ENCODE assay signal across 8 mouse cellular contexts in the genomic region with DNA sequence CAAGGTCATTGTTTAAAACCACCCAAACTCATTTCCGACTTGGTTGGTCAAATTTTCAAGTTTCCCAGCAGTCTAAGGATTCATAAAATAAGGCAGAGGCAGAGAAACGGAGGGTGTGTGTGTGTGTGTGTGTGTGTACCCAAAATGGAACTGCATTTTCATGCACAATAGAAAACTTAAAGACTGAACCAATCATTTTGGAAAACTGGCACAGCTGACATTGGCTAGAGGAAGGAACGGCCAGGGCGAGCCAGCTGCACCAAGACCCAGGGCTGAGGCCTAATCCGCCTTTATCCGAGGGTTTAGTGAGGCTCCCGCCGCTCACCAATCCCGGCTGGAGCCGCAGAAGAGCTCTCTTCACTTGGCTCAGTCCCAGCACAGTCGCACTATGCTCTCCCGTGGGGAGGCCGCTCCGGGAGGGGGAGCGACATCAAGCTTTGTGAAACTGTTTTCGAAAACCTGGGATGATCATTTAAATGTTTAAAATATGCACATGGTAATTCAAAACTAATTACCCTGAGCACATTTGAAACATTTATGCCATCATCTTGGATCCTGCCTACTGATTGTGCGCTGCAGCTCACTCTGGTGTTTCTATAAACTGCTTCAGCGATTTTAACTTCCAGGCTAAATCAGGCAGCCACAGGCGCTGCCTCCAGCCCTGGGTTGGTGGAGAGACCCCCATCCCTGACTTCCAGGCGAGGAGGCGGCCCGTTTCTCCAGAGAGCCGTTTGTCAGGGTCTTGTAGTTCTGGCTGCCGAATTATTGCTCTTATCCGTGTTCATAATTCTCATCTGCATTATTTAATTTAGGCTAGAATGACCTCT. TPM values are rescaled to one million over a fixed set of nuclear protein-coding genes. Genes with fewer than 3 reads are reported as not detected.
A peak's percentile ranks its signal among the peaks of the same experiment; 100 is the strongest.
DNase-seq lines count a peak whose midpoint lies in the region; ATAC-seq and TF ChIP-seq lines count a peak whose summit lies in the region.

No protein-coding gene starts in this region.

- H3K4me1 ChIP-seq in hindbrain, embryonic 10.5 days (replicated peaks) = peaks cover 27% of the 10 kb centered on the region
- no peaks in the 10 kb centered on the region for H3K4me1 ChIP-seq in hindbrain, embryonic 11.5 days (replicated peaks; ENCODE audit: control insufficient read depth, insufficient read depth, low read length)
- peaks cover 47% of the 10 kb centered on the region for H3K4me1 ChIP-seq in embryonic facial prominence, embryonic 13.5 days
- peaks cover 21% of the 10 kb centered on the region; the same call in 1 of the 2 replicates for H3K4me1 ChIP-seq in kidney, adult 2 months (ENCODE audit: control insufficient read depth, insufficient read depth, low read length)
- peaks cover 50% of the 10 kb centered on the region for H3K4me1 ChIP-seq in midbrain, embryonic 14.5 days (ENCODE audit: control insufficient read depth, insufficient read depth, low read length)

- 28% methylated on average over 25 of the region's 25 CpGs for WGBS in hindbrain, embryonic 10.5 days
- WGBS in hindbrain, embryonic 11.5 days = 32% methylated on average over 25 of the region's 25 CpGs
- 20% methylated on average over 25 of the region's 25 CpGs for WGBS in embryonic facial prominence, embryonic 13.5 days
- WGBS in kidney, adult 2 months = 32% methylated on average over 25 of the region's 25 CpGs
- WGBS in midbrain, embryonic 14.5 days = 9% methylated on average over 25 of the region's 25 CpGs

- no peak overlapping the region for H3K9ac ChIP-seq in hindbrain, embryonic 11.5 days (ENCODE audit: low read depth, low read length)
- H3K9ac ChIP-seq in embryonic facial prominence, embryonic 13.5 days = peak overlapping the region; percentile 40
- no peak overlapping the region; the same call in 1 of the 2 replicates for H3K9ac ChIP-seq in midbrain, embryonic 14.5 days (replicated peaks; ENCODE audit: low read length)

- TF ChIP-seq CTCF in kidney, adult 2 months (conservative IDR thresholded peaks at IDR 0.05; ENCODE audit: insufficient read depth, insufficient read length, low read depth, low read length) = no peak

- no peak overlapping the region for H3K4me3 ChIP-seq in hindbrain, embryonic 10.5 days
- H3K4me3 ChIP-seq in hindbrain, embryonic 11.5 days (ENCODE audit: low read depth, low read length) = no peak overlapping the region
- peak overlapping the region; percentile 22 for H3K4me3 ChIP-seq in embryonic facial prominence, embryonic 13.5 days
- H3K4me3 ChIP-seq in kidney, adult 2 months (ENCODE audit: insufficient read depth, low read depth, low read length) = no peak overlapping the region
- H3K4me3 ChIP-seq in midbrain, embryonic 14.5 days (replicated peaks; ENCODE audit: low read depth, low read length) = no peak overlapping the region

- H3K27ac ChIP-seq in hindbrain, embryonic 10.5 days = peak overlapping the region; percentile 51; the same call in 1 of the 2 replicates
- H3K27ac ChIP-seq in hindbrain, embryonic 11.5 days (ENCODE audit: low read depth, low read length) = no peak overlapping the region
- no peak overlapping the region for H3K27ac ChIP-seq in embryonic facial prominence, embryonic 13.5 days
- H3K27ac ChIP-seq in kidney, adult 2 months (ENCODE audit: insufficient read depth, low read depth, low read length) = 0 out of 2 replicates have a peak overlapping the region, but pooled peaks have one; percentile 13
- peak overlapping the region; percentile 73 for H3K27ac ChIP-seq in midbrain, embryonic 14.5 days (replicated peaks; ENCODE audit: low read depth, low read length)

- H3K4me2 ChIP-seq in hindbrain, embryonic 11.5 days (replicated peaks; ENCODE audit: low read depth, low read length) = no peak overlapping the region
- H3K4me2 ChIP-seq in embryonic facial prominence, embryonic 13.5 days = peak overlapping the region; percentile 50
- H3K4me2 ChIP-seq in midbrain, embryonic 14.5 days (ENCODE audit: low read length) = peak overlapping the region; percentile 36

- no peak for TF ChIP-seq POLR2A in kidney, adult 2 months (IDR thresholded peaks at IDR 0.05; ENCODE audit: low read depth, low read length)

- no peaks in the 10 kb centered on the region for H3K9me3 ChIP-seq in hindbrain, embryonic 10.5 days
- H3K9me3 ChIP-seq in hindbrain, embryonic 11.5 days (ENCODE audit: control insufficient read depth, low read length) = no peaks in the 10 kb centered on the region
- H3K9me3 ChIP-seq in embryonic facial prominence, embryonic 13.5 days = no peaks in the 10 kb centered on the region
- H3K9me3 ChIP-seq in midbrain, embryonic 14.5 days (ENCODE audit: control insufficient read depth, low read length) = no peaks in the 10 kb centered on the region

- H3K27me3 ChIP-seq in hindbrain, embryonic 10.5 days (ENCODE audit: insufficient read depth, poor library complexity, severe bottlenecking) = peaks cover 46% of the 10 kb centered on the region
- 0 out of 2 replicates have a peak, but pooled peaks cover 5% of the 10 kb centered on the region for H3K27me3 ChIP-seq in hindbrain, embryonic 11.5 days (ENCODE audit: control insufficient read depth, insufficient read depth, low read length)
- peaks cover 42% of the 10 kb centered on the region for H3K27me3 ChIP-seq in embryonic facial prominence, embryonic 13.5 days
- no peaks in the 10 kb centered on the region for H3K27me3 ChIP-seq in kidney, adult 2 months (replicated peaks; ENCODE audit: control insufficient read depth, insufficient read depth, low read length)
- no peaks in the 10 kb centered on the region for H3K27me3 ChIP-seq in midbrain, embryonic 14.5 days (ENCODE audit: control insufficient read depth, insufficient read depth, low read length)

- no peaks in the 10 kb centered on the region for H3K36me3 ChIP-seq in hindbrain, embryonic 10.5 days
- H3K36me3 ChIP-seq in hindbrain, embryonic 11.5 days (ENCODE audit: control insufficient read depth, insufficient read depth, low read length) = no peaks in the 10 kb centered on the region
- H3K36me3 ChIP-seq in embryonic facial prominence, embryonic 13.5 days = no peaks in the 10 kb centered on the region
- H3K36me3 ChIP-seq in kidney, adult 2 months (ENCODE audit: control insufficient read depth, insufficient read depth, low read length) = no peaks in the 10 kb centered on the region
- no peaks in the 10 kb centered on the region for H3K36me3 ChIP-seq in midbrain, embryonic 14.5 days (ENCODE audit: control insufficient read depth, insufficient read depth, low read length)

- DNase-seq in hindbrain, embryonic 10.5 days (ENCODE audit: low spot score) = no peak
- no peak for DNase-seq in hindbrain, embryonic 11.5 days (ENCODE audit: low spot score)
- DNase-seq in kidney, adult 2 months = peak; percentile 72
- DNase-seq in midbrain, embryonic 14.5 days = peak; percentile 81
- DNase-seq in spleen, postnatal 4 days (ENCODE audit: low spot score in 2 of 2) = no peak
- no peak for DNase-seq in thymus, postnatal 14 days
- DNase-seq in natural killer cell, adult 2 months (ENCODE audit: low spot score in 2 of 2) = no peak

- no peak for ATAC-seq in hindbrain, embryonic 11.5 days (ENCODE audit: low FRiP score)
- no peak for ATAC-seq in embryonic facial prominence, embryonic 13.5 days (ENCODE audit: insufficient number of reproducible peaks, insufficient read depth, low FRiP score, low TSS enrichment, low read depth)
- ATAC-seq in midbrain, embryonic 14.5 days (ENCODE audit: low FRiP score, low TSS enrichment) = peak; percentile 63

RNA-seq across cellular contexts. Expression of gene Rpa1, which starts 56.5 kb away (rescaled TPM):
- polyA plus RNA-seq in hindbrain, embryonic 10.5 days (2016; fragmentation: Nextera tagmentation; extraction: Ambion mirVana) = 136 and 178 TPM in 2 replicates
- 100 and 105 TPM in 2 replicates for polyA plus RNA-seq in hindbrain, embryonic 11.5 days (2014; fragmentation: Nextera tagmentation; extraction: Ambion mirVana)
- polyA plus RNA-seq in embryonic facial prominence, embryonic 13.5 days (2015; fragmentation: Nextera tagmentation; extraction: Ambion mirVana) = 110 and 120 TPM in 2 replicates
- polyA plus RNA-seq in kidney, adult 2 months (2012; rRNA removed) = 17.0 and 21.3 TPM in 2 replicates
- 48.3 and 50.0 TPM in 2 replicates for polyA plus RNA-seq in midbrain, embryonic 14.5 days (2014; fragmentation: Nextera tagmentation; extraction: Ambion mirVana)

RNA-seq across cellular contexts. Expression of gene Smyd4, which starts 56.6 kb away (rescaled TPM):
- 14.6 and 17.4 TPM in 2 replicates for polyA plus RNA-seq in hindbrain, embryonic 10.5 days (2016; fragmentation: Nextera tagmentation; extraction: Ambion mirVana)
- 11.7 and 13.9 TPM in 2 replicates for polyA plus RNA-seq in hindbrain, embryonic 11.5 days (2014; fragmentation: Nextera tagmentation; extraction: Ambion mirVana)
- polyA plus RNA-seq in embryonic facial prominence, embryonic 13.5 days (2015; fragmentation: Nextera tagmentation; extraction: Ambion mirVana) = 15.6 and 19.8 TPM in 2 replicates
- polyA plus RNA-seq in kidney, adult 2 months (2012; rRNA removed) = 7.1 and 7.2 TPM in 2 replicates
- polyA plus RNA-seq in midbrain, embryonic 14.5 days (2014; fragmentation: Nextera tagmentation; extraction: Ambion mirVana) = 9.5 and 12.0 TPM in 2 replicates

Comparison
In these comparisons a context has a peak if more than half of its experiments do, and no peak if none do; other contexts are left out.
1. H3K27ac ChIP-seq: peak in hindbrain, embryonic 10.5 days (single experiment), kidney, adult 2 months (single experiment) and midbrain, embryonic 14.5 days (single experiment); none in hindbrain, embryonic 11.5 days (single experiment) and embryonic facial prominence, embryonic 13.5 days (single experiment).
2. DNase-seq: peak in kidney, adult 2 months (single experiment) and midbrain, embryonic 14.5 days (single experiment); none in hindbrain, embryonic 10.5 days (single experiment), hindbrain, embryonic 11.5 days (single experiment), spleen, postnatal 4 days (0 of 2), thymus, postnatal 14 days (single experiment) and natural killer cell, adult 2 months (0 of 2).